Mouse (Mus musculus) megakaryocyte, embryonic 14.5 days (primary cell): Measurements from ENCODE around the gene Kbtbd8. TPM values are rescaled to one million over a fixed set of nuclear protein-coding genes. Genes with fewer than 3 reads are reported as not detected.

ENCODE experiments used
- H3K27me3 ChIP-seq: replicated peaks from 2 replicates; pipeline ENCODE3; 2012; ENCODE audit warnings: inconsistent platforms
- H3K36me3 ChIP-seq: replicated peaks from 2 replicates; pipeline ENCODE3; 2012; ENCODE audit warnings: low read length, inconsistent platforms, mixed read lengths
- H3K4me1 ChIP-seq: 2 replicates; pipeline ENCODE4 v1.6.1; 2012; ENCODE audit warnings: inconsistent platforms
- H3K4me3 ChIP-seq: replicated peaks from 2 replicates; pipeline ENCODE3; 2012; ENCODE audit warnings: moderate library complexity, mild to moderate bottlenecking, inconsistent platforms
- H3K9me3 ChIP-seq: 2 replicates; pipeline ENCODE4 v1.6.1; 2012; ENCODE audit warnings: inconsistent platforms
- FLI1 ChIP-seq: IDR thresholded peaks from 2 replicates; pipeline ENCODE4 v1.6.1; 2012; ENCODE audit warnings: low read length, inconsistent platforms, mixed read lengths
- GATA1 ChIP-seq: IDR thresholded peaks from 3 replicates; pipeline ENCODE4 v1.6.1; 2012; ENCODE audit warnings: mixed read lengths, low read length, inconsistent platforms, borderline replicate concordance
- polyA plus RNA-seq: library from polyadenylated mRNA; stranded (reverse); fragments of >175 nt; gene quantifications from 2 replicates; pipeline ENCODE4 v1.2.3, GENCODE M21; 2012; ENCODE audit warnings: low replicate concordance; ENCODE audit not compliant: insufficient read depth

Gene Kbtbd8
- polyA plus RNA-seq, 1 experiment: not detected

GRCm38 (mm10) chr6:95112015-95112414 is 5.0 kb upstream of the Kbtbd8 start:
- H3K4me1 ChIP-seq: peaks cover 14% of the 10 kb centered on the region
- H3K36me3 ChIP-seq: no peaks in the 10 kb centered on the region

GRCm38 (mm10) chr6:95116513-95116912 is 527 bp upstream of the Kbtbd8 start:
- H3K9me3 ChIP-seq: no peaks in the 10 kb centered on the region
- H3K4me3 ChIP-seq: no peak overlapping the region
- peaks cover 3% of the 10 kb centered on the region for H3K36me3 ChIP-seq
- no peak for TF ChIP-seq GATA1
- TF ChIP-seq FLI1: no peak
- peaks cover 37% of the 10 kb centered on the region for H3K4me1 ChIP-seq
- no peaks in the 10 kb centered on the region for H3K27me3 ChIP-seq

More at GRCm38 (mm10) chr6:95112015-95112414, 5.0 kb upstream of the Kbtbd8 start:
- H3K9me3 ChIP-seq: no peaks in the 10 kb centered on the region
- peak overlapping the region; percentile 69 for H3K4me3 ChIP-seq
- peaks cover 2% of the 10 kb centered on the region for H3K27me3 ChIP-seq
- no peak for TF ChIP-seq FLI1
- TF ChIP-seq GATA1: no peak

- H3K4me3 ChIP-seq: peak overlapping the region; percentile 97
- H3K4me1 ChIP-seq: peaks cover 47% of the 10 kb centered on the region
- TF ChIP-seq FLI1: no peak
- no peak for TF ChIP-seq GATA1
- no peaks in the 10 kb centered on the region for H3K9me3 ChIP-seq
- H3K27me3 ChIP-seq: no peaks in the 10 kb centered on the region
- H3K36me3 ChIP-seq: peaks cover 16% of the 10 kb centered on the region
Measured at GRCm38 (mm10) chr6:95117614-95118541, 838 bp downstream of the Kbtbd8 start.

GRCm38 (mm10) chr6:95119389-95119788 is 2.3 kb downstream of the Kbtbd8 start:
- Histone ChIP-seq H3K36me3 (peaks cover 25% of the 10 kb centered on the region), H3K9me3 (no peaks in the 10 kb centered on the region), H3K4me3 (no peak overlapping the region), H3K27me3 (no peaks in the 10 kb centered on the region), H3K4me1 (peaks cover 55% of the 10 kb centered on the region)
- no peak for TF ChIP-seq GATA1
- no peak for TF ChIP-seq FLI1

GRCm38 (mm10) chr6:95149931-95150534 is 33.0 kb downstream of the Kbtbd8 start:
- TF ChIP-seq GATA1: no peak
- no peaks in the 10 kb centered on the region for H3K4me1 ChIP-seq

GRCm38 (mm10) chr6:95150885-95151284 is 33.8 kb downstream of the Kbtbd8 start:
- Histone ChIP-seq H3K27me3 (no peaks in the 10 kb centered on the region), H3K36me3 (no peaks in the 10 kb centered on the region), H3K4me1 (no peaks in the 10 kb centered on the region), H3K9me3 (0 out of 2 replicates have a peak, but pooled peaks cover 3% of the 10 kb centered on the region), H3K4me3 (no peak overlapping the region)
- no peak for TF ChIP-seq FLI1
- TF ChIP-seq GATA1: no peak

More at GRCm38 (mm10) chr6:95149931-95150534, 33.0 kb downstream of the Kbtbd8 start:
- 0 out of 2 replicates have a peak, but pooled peaks cover 3% of the 10 kb centered on the region for H3K9me3 ChIP-seq
- H3K4me3 ChIP-seq: no peak overlapping the region
- H3K36me3 ChIP-seq: no peaks in the 10 kb centered on the region
- no peaks in the 10 kb centered on the region for H3K27me3 ChIP-seq

- Histone ChIP-seq H3K9me3 (peaks cover 8% of the 10 kb centered on the region; the same call in 1 of the 2 replicates), H3K4me1 (no peaks in the 10 kb centered on the region), H3K27me3 (no peaks in the 10 kb centered on the region), H3K36me3 (no peaks in the 10 kb centered on the region), H3K4me3 (no peak overlapping the region)
- TF ChIP-seq GATA1: no peak
- no peak for TF ChIP-seq FLI1
Measured at GRCm38 (mm10) chr6:95151563-95151962, 34.5 kb downstream of the Kbtbd8 start.

- H3K4me1 ChIP-seq: no peaks in the 10 kb centered on the region
- no peaks in the 10 kb centered on the region for H3K27me3 ChIP-seq
- TF ChIP-seq GATA1 (no peak), FLI1 (no peak)
- no peaks in the 10 kb centered on the region for H3K36me3 ChIP-seq
- no peaks in the 10 kb centered on the region for H3K9me3 ChIP-seq
- no peak overlapping the region for H3K4me3 ChIP-seq
Measured at GRCm38 (mm10) chr6:95163965-95164364, 46.9 kb downstream of the Kbtbd8 start.

GRCm38 (mm10) chr6:95165630-95166029 is 48.6 kb downstream of the Kbtbd8 start:
- Histone ChIP-seq H3K4me3 (no peak overlapping the region), H3K27me3 (no peaks in the 10 kb centered on the region), H3K4me1 (no peaks in the 10 kb centered on the region), H3K9me3 (no peaks in the 10 kb centered on the region), H3K36me3 (no peaks in the 10 kb centered on the region)
- TF ChIP-seq FLI1 (no peak), GATA1 (no peak)
